Mouse (Mus musculus) embryonic fibroblast, embryonic 13.5 days (primary cell): Measurements from ENCODE around the gene Cdh15. TPM values are rescaled to one million over a fixed set of nuclear protein-coding genes. Genes with fewer than 3 reads are reported as not detected.
A peak's percentile ranks its signal among the peaks of the same experiment; 100 is the strongest.

Source experiments
- H3K27ac ChIP-seq: 2 replicates; pipeline ENCODE4 v1.5.1; 2012; ENCODE audit warnings: low read length, control low read depth, inconsistent platforms; ENCODE audit not compliant: insufficient read depth
- H3K4me1 ChIP-seq: 2 replicates; pipeline ENCODE4 v1.6.1; 2011; ENCODE audit warnings: low read length; ENCODE audit not compliant: control insufficient read depth, insufficient read depth
- H3K4me3 ChIP-seq: 2 replicates; pipeline ENCODE4 v1.5.1; 2011; ENCODE audit warnings: mild to moderate bottlenecking, control low read depth, low read length; ENCODE audit not compliant: insufficient read depth
- CTCF ChIP-seq: IDR thresholded peaks from 2 replicates; pipeline ENCODE4 v1.5.1; 2011; ENCODE audit warnings: mild to moderate bottlenecking, control low read depth, low read length, moderate library complexity, borderline replicate concordance; ENCODE audit not compliant: insufficient read depth
- POLR2A ChIP-seq: IDR thresholded peaks from 2 replicates; pipeline ENCODE4 v1.6.1; 2011; ENCODE audit warnings: low read depth, mild to moderate bottlenecking, control low read depth, low read length, moderate library complexity
- polyA plus RNA-seq: library from polyadenylated mRNA; stranded (reverse); fragments of >200 nt; gene quantifications from 2 replicates; pipeline ENCODE4 v1.2.4, GENCODE M21; 2011; ENCODE audit warnings: low read depth; ENCODE audit not compliant: missing spikeins, insufficient read length

Gene Cdh15
- polyA plus RNA-seq, 1 experiment, result 0.21 TPM

GRCm38 (mm10) chr8:122836199-122836598 is 11.6 kb upstream of the Cdh15 start:
- H3K4me1 ChIP-seq, result no peaks in the 10 kb centered on the region
- H3K27ac ChIP-seq, result no peak overlapping the region
- no peak for TF ChIP-seq POLR2A
- no peak for TF ChIP-seq CTCF
- no peak overlapping the region for H3K4me3 ChIP-seq

- H3K27ac ChIP-seq, result no peak overlapping the region
Observed at GRCm38 (mm10) chr8:122836696-122837095, 11.1 kb upstream of the Cdh15 start.

GRCm38 (mm10) chr8:122844161-122844560 is 3.6 kb upstream of the Cdh15 start:
- Histone ChIP-seq H3K4me3 (no peak overlapping the region), H3K4me1 (no peaks in the 10 kb centered on the region), H3K27ac (no peak overlapping the region)
- no peak for TF ChIP-seq POLR2A

More at GRCm38 (mm10) chr8:122836696-122837095, 11.1 kb upstream of the Cdh15 start:
- Histone ChIP-seq H3K4me3 (no peak overlapping the region), H3K4me1 (no peaks in the 10 kb centered on the region)
- TF ChIP-seq POLR2A (no peak), CTCF (no peak)

GRCm38 (mm10) chr8:122845662-122846061 is 2.1 kb upstream of the Cdh15 start:
- no peak for TF ChIP-seq POLR2A
- TF ChIP-seq CTCF, result no peak
- H3K27ac ChIP-seq, result no peak overlapping the region
- H3K4me1 ChIP-seq, result no peaks in the 10 kb centered on the region
- no peak overlapping the region for H3K4me3 ChIP-seq

- H3K27ac ChIP-seq, result no peak overlapping the region
- H3K4me3 ChIP-seq, result no peak overlapping the region
- TF ChIP-seq CTCF (no peak), POLR2A (no peak)
- H3K4me1 ChIP-seq, result peaks cover 6% of the 10 kb centered on the region; the same call in 1 of the 2 replicates
Observed at GRCm38 (mm10) chr8:122849152-122849910, 1.6 kb downstream of the Cdh15 start.

- H3K4me1 ChIP-seq, result peaks cover 6% of the 10 kb centered on the region; the same call in 1 of the 2 replicates
- H3K4me3 ChIP-seq, result no peak overlapping the region
- no peak for TF ChIP-seq POLR2A
- no peak for TF ChIP-seq CTCF
- H3K27ac ChIP-seq, result no peak overlapping the region
Observed at GRCm38 (mm10) chr8:122850641-122851240, 3.0 kb downstream of the Cdh15 start.

- Histone ChIP-seq H3K27ac (no peak overlapping the region), H3K4me3 (no peak overlapping the region), H3K4me1 (peaks cover 6% of the 10 kb centered on the region; the same call in 1 of the 2 replicates)
- TF ChIP-seq CTCF (no peak), POLR2A (no peak)
Observed at GRCm38 (mm10) chr8:122851692-122852545, 4.2 kb downstream of the Cdh15 start.

GRCm38 (mm10) chr8:122852546-122852905 is 4.8 kb downstream of the Cdh15 start:
- Histone ChIP-seq H3K4me1 (peaks cover 6% of the 10 kb centered on the region; the same call in 1 of the 2 replicates), H3K27ac (no peak overlapping the region), H3K4me3 (no peak overlapping the region)
- TF ChIP-seq POLR2A (no peak), CTCF (no peak)

- peaks cover 6% of the 10 kb centered on the region; the same call in 1 of the 2 replicates for H3K4me1 ChIP-seq
- no peak overlapping the region for H3K4me3 ChIP-seq
- TF ChIP-seq CTCF (no peak), POLR2A (no peak)
- H3K27ac ChIP-seq, result 0 out of 2 replicates have a peak overlapping the region, but pooled peaks have one; percentile 5
Observed at GRCm38 (mm10) chr8:122853340-122853771, 5.6 kb downstream of the Cdh15 start.
